Mouse (Mus musculus) embryonic fibroblast, embryonic 13.5 days (primary cell): ENCODE results near the gene Parp14.

Source experiments
- CTCF ChIP-seq: IDR thresholded peaks from 2 replicates; pipeline ENCODE4 v1.5.1; 2011; ENCODE audit warnings: mild to moderate bottlenecking, control low read depth, low read length, moderate library complexity, borderline replicate concordance; ENCODE audit not compliant: insufficient read depth
- POLR2A ChIP-seq: IDR thresholded peaks from 2 replicates; pipeline ENCODE4 v1.6.1; 2011; ENCODE audit warnings: low read depth, mild to moderate bottlenecking, control low read depth, low read length, moderate library complexity

GRCm38 (mm10) chr16:35817255-35818089 lies 53.9 kb downstream of the Parp14 start:
- TF ChIP-seq POLR2A: no peak
- TF ChIP-seq CTCF: peak; percentile 87
